Mouse (Mus musculus): ENCODE results near the gene Tgfbr3l. TPM values are rescaled to one million over a fixed set of nuclear protein-coding genes. Genes with fewer than 3 reads are reported as not detected.

Gene Tgfbr3l
- total RNA-seq (2021) = 1 to 10 TPM; 1.7 TPM
- long read RNA-seq, experiment 1, partial matches to known transcripts = 1 of 2 reads
- long read RNA-seq, experiment 1, other reads (novel, unspliced or antisense) = 1 of 2 reads
- long read RNA-seq, experiment 2, partial matches to known transcripts = 3 of 4 reads
- long read RNA-seq, experiment 2, other reads (novel, unspliced or antisense) = 0 of 4 reads

GRCm38 (mm10) chr8:4247951-4248540 is at the start of gene Tgfbr3l:
Tgfbr3l (plus strand) TSS chr8:4248214.
- no peak for DNase-seq

- no peak for DNase-seq
These were observed 46.7 kb upstream of the Tgfbr3l start for GRCm38 (mm10) chr8:4201321-4201720.

GRCm38 (mm10) chr8:4205246-4206123 is 42.5 kb upstream of the Tgfbr3l start:
- no peak for DNase-seq

GRCm38 (mm10) chr8:4206182-4207015 is 41.6 kb upstream of the Tgfbr3l start:
- no peak for DNase-seq

- no peak for DNase-seq
These were observed 41.0 kb upstream of the Tgfbr3l start for GRCm38 (mm10) chr8:4207016-4207350.

- DNase-seq = no peak
These were observed 36.9 kb upstream of the Tgfbr3l start for GRCm38 (mm10) chr8:4211097-4211496.

GRCm38 (mm10) chr8:4212809-4213209 is 35.2 kb upstream of the Tgfbr3l start:
- no peak for DNase-seq

GRCm38 (mm10) chr8:4213210-4214005 is 34.6 kb upstream of the Tgfbr3l start:
- peak; percentile 53 to 61 for DNase-seq

- DNase-seq = peak; percentile 54 to 58
These were observed 33.7 kb upstream of the Tgfbr3l start for GRCm38 (mm10) chr8:4214006-4214980.

GRCm38 (mm10) chr8:4216296-4216695 is 31.7 kb upstream of the Tgfbr3l start:
- no peak for DNase-seq

- DNase-seq = no peak
These were observed 31.0 kb upstream of the Tgfbr3l start, which contains the start of gene Prr36 for GRCm38 (mm10) chr8:4216791-4217621. Prr36 (minus strand) TSS chr8:4217459.

GRCm38 (mm10) chr8:4219617-4220016 is 28.4 kb upstream of the Tgfbr3l start:
- no peak for DNase-seq

- no peak for DNase-seq
These were observed 26.0 kb upstream of the Tgfbr3l start for GRCm38 (mm10) chr8:4222059-4222458.

GRCm38 (mm10) chr8:4226323-4226722 is 21.7 kb upstream of the Tgfbr3l start:
- DNase-seq = no peak

GRCm38 (mm10) chr8:4226739-4227347 is 21.2 kb upstream of the Tgfbr3l start, which contains the start of gene Lrrc8e:
Lrrc8e (plus strand) TSS chr8:4226827.
- no peak for DNase-seq

- no peak for DNase-seq
These were observed 20.1 kb upstream of the Tgfbr3l start for GRCm38 (mm10) chr8:4227919-4228318.

GRCm38 (mm10) chr8:4229784-4230183 is 18.2 kb upstream of the Tgfbr3l start:
- no peak for DNase-seq

- DNase-seq = no peak
These were observed 17.2 kb upstream of the Tgfbr3l start for GRCm38 (mm10) chr8:4230612-4231351.
